Mouse (Mus musculus) heart, postnatal 10 days (tissue): ENCODE data around the gene Hist1h2ap. TPM values are rescaled to one million over a fixed set of nuclear protein-coding genes. Genes with fewer than 3 reads are reported as not detected.
"Not testable (repeated sequence)": the region's sequence is repeated elsewhere in the genome, so short reads cannot be mapped to it uniquely, and the experiment has no call there.

Experiments used
- DNase-seq, 2 experiments: peaks; one replicate each; pipeline ENCODE4 v3.0.0; 2021
- intact Hi-C: fragments of 180-260 bp; cut with DNase I; formaldehyde crosslinking; loops from one replicate; pipeline ENCODE4 v1.15.1; 2025
- microRNA-seq, 2 experiments: library from miRNA; unstranded; fragments of <30 nt; microRNA quantifications; one replicate each; pipeline ENCODE4 v1.2.0; 2022
- total RNA-seq, 2 experiments: library from RNA; stranded (reverse); gene quantifications; 2 replicates each; pipeline ENCODE4 v1.2.3; 2021

Hist1h2ap gene
- total RNA-seq, 2 experiments from 2014 or later, result 265 to 322 TPM

DNA sequence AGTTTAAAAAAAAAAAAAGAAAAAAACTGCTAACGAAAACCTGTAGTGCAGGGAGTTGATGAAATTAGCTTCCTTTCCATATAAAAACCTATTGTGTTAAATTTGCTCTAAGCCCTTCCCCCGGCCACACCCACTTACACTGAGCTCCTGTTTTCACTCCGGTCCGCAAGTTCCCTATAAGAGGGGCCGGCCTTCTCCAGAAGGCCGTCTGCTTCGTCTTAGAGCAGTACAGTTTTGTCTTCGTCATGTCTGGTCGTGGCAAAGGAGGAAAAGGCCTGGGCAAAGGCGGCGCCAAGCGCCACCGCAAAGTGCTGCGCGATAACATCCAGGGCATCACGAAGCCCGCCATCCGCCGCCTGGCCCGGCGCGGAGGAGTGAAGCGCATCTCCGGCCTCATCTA, 21.8 kb downstream of the Hist1h2ap start, which contains the start of gene Hist1h4m:
Hist1h4m (plus strand) TSS at position 208 of the 400 bp plus-strand sequence.
- peak; percentile 39 to 52 for DNase-seq
- intact Hi-C loops, result not testable (repeated sequence)

DNA sequence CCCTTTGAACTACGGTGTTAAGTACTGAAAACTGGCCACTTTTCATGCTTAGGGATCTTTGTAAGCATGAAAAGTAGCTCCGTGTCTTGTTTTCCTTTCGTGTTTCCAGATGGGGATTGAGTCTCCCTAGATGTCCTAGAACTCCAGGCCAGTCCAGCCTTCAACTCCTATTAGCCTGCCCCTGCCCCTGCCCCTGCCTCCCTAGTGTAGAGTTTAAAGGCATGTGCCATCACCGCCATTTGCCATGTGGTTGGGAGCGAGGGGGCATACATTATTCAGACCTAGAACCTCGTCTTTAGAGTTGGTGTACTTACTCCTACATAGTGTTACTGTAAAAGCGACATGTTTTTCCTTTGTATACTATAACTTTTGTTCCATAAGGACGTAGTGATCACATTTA, 22.2 kb downstream of the Hist1h2ap start:
- DNase-seq, intact Hi-C loops: not testable (repeated sequence)

DNA sequence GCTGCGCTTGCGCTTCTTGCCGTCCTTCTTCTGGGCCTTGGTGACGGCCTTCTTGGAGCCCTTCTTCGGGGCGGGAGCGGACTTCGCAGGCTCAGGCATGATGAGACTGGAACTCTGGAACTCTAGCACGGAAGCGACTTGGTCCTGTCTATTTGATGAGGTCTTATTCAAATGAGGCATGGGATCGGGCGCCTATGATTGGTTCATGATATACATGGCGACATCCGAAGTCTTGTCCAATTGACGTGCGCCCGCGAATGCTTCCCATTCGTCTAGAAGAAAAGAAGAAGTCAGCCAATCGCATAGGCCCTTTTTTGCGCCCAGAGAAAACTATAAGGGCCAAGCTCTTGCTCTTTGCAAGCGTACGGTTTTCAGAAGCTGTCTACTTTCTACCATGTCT, 23.2 kb downstream of the Hist1h2ap start, which contains the start of the genes Hist1h2bq and Hist1h2ao:
Hist1h2bq (minus strand) TSS at position 125 of the 400 bp plus-strand sequence.
Hist1h2ao (plus strand) TSS at position 393 of the 400 bp plus-strand sequence.
- intact Hi-C loops, DNase-seq: not testable (repeated sequence)

- DNase-seq, intact Hi-C loops: not testable (repeated sequence)
Measured at GRCm38 (mm10) chr13:21803058-21803457, 30.2 kb downstream of the Hist1h2ap start.

GRCm38 (mm10) chr13:21797163-21797562, 36.1 kb downstream of the Hist1h2ap start:
- intact Hi-C loops, DNase-seq: not testable (repeated sequence)

- intact Hi-C loops, result no loop called here
- no peak for DNase-seq
Measured at GRCm38 (mm10) chr13:21795584-21795983, 37.7 kb downstream of the Hist1h2ap start.

DNA sequence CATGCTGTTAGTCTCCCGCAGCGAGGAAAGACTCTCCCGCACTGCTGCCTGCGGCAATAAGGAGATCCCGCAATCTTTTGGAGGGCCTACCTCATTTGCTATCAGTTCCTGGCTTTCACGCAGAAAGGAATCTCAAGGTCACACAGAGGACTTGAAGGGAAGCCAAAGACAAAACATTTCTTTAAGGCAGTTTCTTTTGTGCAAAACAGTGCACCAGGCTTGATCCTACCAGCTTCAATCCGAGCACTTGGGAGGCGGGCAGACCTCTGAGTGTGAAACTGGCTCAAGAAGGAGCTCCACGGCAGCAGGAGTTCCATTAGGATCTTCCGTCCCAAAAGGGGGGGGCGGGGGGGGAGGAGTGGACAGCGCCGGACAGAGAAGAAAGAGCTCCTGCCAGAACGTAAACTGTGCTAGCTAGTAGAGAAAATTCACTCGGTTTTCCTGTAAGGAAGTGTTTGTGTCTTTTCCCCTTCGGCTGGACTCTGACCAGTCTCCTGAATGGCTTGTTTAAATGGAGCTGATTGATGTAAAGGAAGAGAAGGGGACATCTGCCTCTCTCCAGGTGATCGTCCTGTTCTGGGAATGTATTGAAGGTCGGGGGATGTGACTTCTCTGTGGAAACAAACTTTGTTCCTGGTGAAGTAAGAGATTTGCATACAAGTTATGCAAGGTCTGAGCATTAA, 42.6 kb downstream of the Hist1h2ap start:
- DNase-seq, result no peak

GRCm38 (mm10) chr13:21789925-21790324, 43.4 kb downstream of the Hist1h2ap start:
- intact Hi-C loops, result no loop called here

More for the DNA sequence above, 42.6 kb downstream of the Hist1h2ap start:
- intact Hi-C loops, result no loop called here

GRCm38 (mm10) chr13:21787760-21788593, 45.3 kb downstream of the Hist1h2ap start:
- DNase-seq, result peak in 1 of 2 experiments; percentile 12
- intact Hi-C loops, result no loop called here

More at GRCm38 (mm10) chr13:21789925-21790324, 43.4 kb downstream of the Hist1h2ap start:
- DNase-seq, result no peak

GRCm38 (mm10) chr13:21786899-21787629, 46.2 kb downstream of the Hist1h2ap start, which contains the start of the genes Hist1h2an and Hist1h2bp:
Gene Hist1h2an, minus strand, starts transcription at chr13:21787218.
Gene Hist1h2bp, plus strand, starts transcription at chr13:21787461.
- intact Hi-C loops, result not testable (repeated sequence)

GRCm38 (mm10) chr13:21786189-21786898, 47.0 kb downstream of the Hist1h2ap start:
- intact Hi-C loops, result no loop called here
- DNase-seq, result no peak

More at GRCm38 (mm10) chr13:21786899-21787629, 46.2 kb downstream of the Hist1h2ap start, which contains the start of the genes Hist1h2an and Hist1h2bp:
- DNase-seq, result peak; percentile 96

- DNase-seq, result no peak
- intact Hi-C loops, result loop anchor here (2.0 kb wide), 1 partner anchor 74 kb away; no protein-coding TSS in a partner anchor
Measured at GRCm38 (mm10) chr13:21784311-21784710, 49.0 kb downstream of the Hist1h2ap start.

DNA sequence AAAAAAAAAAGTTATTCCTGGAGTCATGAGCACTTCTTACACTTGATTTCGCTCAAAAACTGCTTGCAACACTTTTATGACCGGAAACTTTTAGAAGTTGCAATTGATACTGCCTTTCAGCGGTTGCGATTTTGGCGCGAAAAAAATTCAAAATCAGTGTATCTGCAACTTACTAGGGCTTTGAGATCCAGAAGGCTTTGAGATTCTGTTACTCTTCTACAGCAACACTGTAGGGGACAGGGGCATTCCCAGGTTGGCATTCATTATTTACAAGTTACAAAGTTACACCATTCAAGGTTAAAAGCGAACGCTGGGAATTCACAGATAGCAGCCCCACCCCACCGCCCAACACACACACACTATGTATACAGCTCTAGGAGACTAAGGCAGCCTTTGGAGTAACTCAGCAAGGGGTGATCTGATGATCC, 49.6 kb downstream of the Hist1h2ap start:
- peak; percentile 35 to 63 for DNase-seq
- intact Hi-C loops, result loop anchor here (2.0 kb wide), 1 partner anchor 73 kb away; no protein-coding TSS in a partner anchor

DNA sequence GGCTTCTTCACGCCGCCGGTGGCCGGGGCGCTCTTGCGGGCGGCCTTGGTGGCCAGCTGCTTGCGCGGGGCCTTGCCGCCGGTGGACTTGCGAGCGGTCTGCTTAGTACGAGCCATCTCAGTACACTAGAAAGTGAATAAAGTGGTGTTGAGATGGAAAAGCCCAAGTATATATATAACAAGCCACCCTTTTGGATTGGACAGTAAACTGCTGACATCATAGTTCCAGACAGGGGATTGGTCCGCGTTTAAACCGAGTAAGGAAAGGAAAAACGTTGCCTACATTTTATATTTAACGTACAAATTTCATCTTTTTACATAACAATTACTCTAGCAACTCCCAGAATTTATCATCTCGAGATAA, 50.1 kb downstream of the Hist1h2ap start, which contains the start of gene Hist1h3i:
Hist1h3i (minus strand) TSS at position 116 of the 363 bp plus-strand sequence.
- intact Hi-C loops, result no loop called here
- DNase-seq, result peak; percentile 80 to 81

Small RNA genes within 50 kb of the gene (microRNA-seq; reads per million reads assigned to microRNA genes)
- gene Gm19658 (0 reads per million in 2 experiments), gene Gm44346 (0 reads per million in 2 experiments), gene Gm44466 (0 reads per million in 2 experiments)

Other genes starting within 250 kb of the Hist1h2ap start
- gene Olfr1362, start 219.5 kb downstream of the Hist1h2ap start, total RNA-seq, result not detected
- not detected for gene Olfr11, start 191.0 kb downstream of the Hist1h2ap start, total RNA-seq
- not detected for gene Olfr1361, start 170.1 kb downstream of the Hist1h2ap start, total RNA-seq
- not detected for gene Olfr1360, start 156.1 kb downstream of the Hist1h2ap start, total RNA-seq
- gene Olfr1359, start 135.4 kb downstream of the Hist1h2ap start, total RNA-seq, result not detected
- 100 to 1,000 TPM; 206 to 220 TPM for gene Hist1h2bl, start 117.4 kb downstream of the Hist1h2ap start, total RNA-seq
- 100 to 1,000 TPM; 201 to 229 TPM for gene Hist1h2ai, start 117.1 kb downstream of the Hist1h2ap start, total RNA-seq
- 100 to 1,000 TPM; 284 to 332 TPM for gene Hist1h3h, start 115.8 kb downstream of the Hist1h2ap start, total RNA-seq
- 10 to 100 TPM; 54.7 to 69.5 TPM for gene Hist1h2bm, start 111.5 kb downstream of the Hist1h2ap start, total RNA-seq
- 10 to 100 TPM; 39.0 to 39.7 TPM for gene Hist1h4j, start 98.4 kb downstream of the Hist1h2ap start, total RNA-seq
- 100 to 1,000 TPM; 426 to 466 TPM for gene Hist1h4k, start 83.0 kb downstream of the Hist1h2ap start, total RNA-seq
- gene Hist1h2ak, start 79.7 kb downstream of the Hist1h2ap start, total RNA-seq, result 10 to 100 TPM; 79.2 to 89.4 TPM
- 100 to 1,000 TPM in 1 of 2 experiments, 10 to 100 TPM in 1; 98.6 to 149 TPM for gene Hist1h2bn, start 79.4 kb downstream of the Hist1h2ap start, total RNA-seq
- gene Hist1h1b, start 52.9 kb downstream of the Hist1h2ap start, total RNA-seq, result 100 to 1,000 TPM; 112 to 150 TPM
- gene Hist1h3i, start 50.1 kb downstream of the Hist1h2ap start, total RNA-seq, result 100 to 1,000 TPM; 213 to 223 TPM
- 10 to 100 TPM; 37.7 to 43.5 TPM for gene Hist1h2an, start 46.3 kb downstream of the Hist1h2ap start, total RNA-seq
- 10 to 100 TPM; 80.8 to 84.7 TPM for gene Hist1h2bp, start 46.0 kb downstream of the Hist1h2ap start, total RNA-seq
- gene Hist1h2bq, start 23.3 kb downstream of the Hist1h2ap start, total RNA-seq, result 100 to 1,000 TPM; 177 to 197 TPM
- not detected for gene Hist1h2ao, start 23.0 kb downstream of the Hist1h2ap start, total RNA-seq
- 100 to 1,000 TPM; 322 to 356 TPM for gene Hist1h4m, start 21.8 kb downstream of the Hist1h2ap start, total RNA-seq
- 10 to 100 TPM; 39.5 to 61.3 TPM for gene Hist1h4n, start 1.3 kb downstream of the Hist1h2ap start, total RNA-seq
- 100 to 1,000 TPM; 181 to 198 TPM for gene Hist1h2br, start 236 bp upstream of the Hist1h2ap start, total RNA-seq
- gene Zfp184, start 111.6 kb upstream of the Hist1h2ap start, total RNA-seq, result 1 to 10 TPM; 1.4 to 1.9 TPM
- not detected for gene Pom121l2, start 147.7 kb upstream of the Hist1h2ap start, total RNA-seq
- gene Prss16, start 176.2 kb upstream of the Hist1h2ap start, total RNA-seq, result not detected
- gene Hist1h2ah, start 202.1 kb upstream of the Hist1h2ap start, total RNA-seq, result 100 to 1,000 TPM; 181 to 187 TPM
- gene Hist1h2bk, start 202.4 kb upstream of the Hist1h2ap start, total RNA-seq, result 100 to 1,000 TPM; 213 to 221 TPM
- gene Hist1h4i, start 207.9 kb upstream of the Hist1h2ap start, total RNA-seq, result 10 to 100 TPM; 70.8 to 71.4 TPM
- gene Hist1h2ag, start 209.4 kb upstream of the Hist1h2ap start, total RNA-seq, result 100 to 1,000 TPM; 142 to 176 TPM
- gene Hist1h2bj, start 209.7 kb upstream of the Hist1h2ap start, total RNA-seq, result 100 to 1,000 TPM; 116 to 123 TPM